Mouse (Mus musculus) MEL (cell line): ENCODE data around the gene Cdcp1. TPM values are rescaled to one million over a fixed set of nuclear protein-coding genes. Genes with fewer than 3 reads are reported as not detected.

Source experiments
- DNase-seq: peaks from one replicate; pipeline ENCODE4 v3.0.0; 2011; ENCODE audit warnings: low read depth, low spot score
- H3K27ac ChIP-seq: 2 replicates; pipeline ENCODE4 v1.5.1; 2012; ENCODE audit warnings: low read depth, mild to moderate bottlenecking, control low read depth, low read length, moderate library complexity; ENCODE audit not compliant: control insufficient read depth
- H3K27me3 ChIP-seq, 2 experiments: fragments of 150-350 bp in 1 of 2; sonication (generic) in 1 of 2; 2 replicates each; pipeline ENCODE4 v1.6.1; 2012; ENCODE audit warnings: low read length in 2 of 2, mild to moderate bottlenecking in 2 of 2, improper control_type of control experiment in 1 of 2, moderate library complexity in 1 of 2; ENCODE audit not compliant: insufficient read depth in 2 of 2, control insufficient read depth in 1 of 2
- H3K36me3 ChIP-seq, 2 experiments: 2 replicates each; pipeline ENCODE4 v1.6.1; 2012 to 2014; ENCODE audit warnings: low read length in 2 of 2, improper control_type of control experiment in 1 of 2, inconsistent platforms in 1 of 2, mild to moderate bottlenecking in 1 of 2; ENCODE audit not compliant: insufficient read depth in 2 of 2, control insufficient read depth in 1 of 2
- H3K4me1 ChIP-seq, 2 experiments: fragments of 150-350 bp in 1 of 2; sonication (generic) in 1 of 2; 2 replicates each; pipeline ENCODE4 v1.6.1; 2012; ENCODE audit warnings: low read length in 2 of 2, improper control_type of control experiment in 1 of 2, mild to moderate bottlenecking in 1 of 2; ENCODE audit not compliant: insufficient read depth in 2 of 2, control insufficient read depth in 1 of 2
- H3K4me3 ChIP-seq, 2 experiments: fragments of 150-350 bp in 1 of 2; sonication (generic) in 1 of 2; 2 replicates each; pipeline ENCODE4 v1.5.1; 2012; ENCODE audit warnings: low read depth in 2 of 2, low read length in 2 of 2, mild to moderate bottlenecking in 2 of 2, moderate library complexity in 2 of 2, control low read depth in 1 of 2, improper control_type of control experiment in 1 of 2; ENCODE audit not compliant: control insufficient read depth in 1 of 2, insufficient read depth in 1 of 2
- H3K79me2 ChIP-seq: 2 replicates; pipeline ENCODE4 v1.6.1; 2012; ENCODE audit warnings: mild to moderate bottlenecking, low read length, moderate library complexity; ENCODE audit not compliant: control insufficient read depth, poor library complexity, insufficient read depth
- H3K9ac ChIP-seq: 2 replicates; pipeline ENCODE4 v1.6.1; 2012; ENCODE audit warnings: low read depth, mild to moderate bottlenecking, control low read depth, low read length, moderate library complexity; ENCODE audit not compliant: control insufficient read depth, poor library complexity, severe bottlenecking
- H3K9me3 ChIP-seq: fragments of 150-350 bp; sonication (generic); replicated peaks from 2 replicates; pipeline ENCODE4 v1.6.1; 2012; ENCODE audit warnings: mild to moderate bottlenecking, low read length, improper control_type of control experiment, moderate library complexity; ENCODE audit not compliant: insufficient read depth
- BHLHE40 ChIP-seq: IDR thresholded peaks from 2 replicates; pipeline ENCODE4 v1.6.1; 2012; ENCODE audit warnings: low read depth, mild to moderate bottlenecking, inconsistent platforms, low read length, improper control_type of control experiment, borderline replicate concordance
- CHD1 ChIP-seq: IDR thresholded peaks from 2 replicates; pipeline ENCODE4 v1.6.1; 2012; ENCODE audit warnings: low read depth, mild to moderate bottlenecking, inconsistent platforms, low read length, improper control_type of control experiment
- CHD2 ChIP-seq: IDR thresholded peaks from 2 replicates; pipeline ENCODE4 v1.6.1; 2011; ENCODE audit warnings: low read length, improper control_type of control experiment
- CTCF ChIP-seq, 3 experiments: IDR thresholded peaks in 2 of 3; conservative IDR thresholded peaks in 1 of 3; 2 replicates each; pipeline ENCODE4 v1.5.1; 2011 to 2012; ENCODE audit warnings: low read length in 3 of 3, low read depth in 2 of 3, mild to moderate bottlenecking in 2 of 3, improper control_type of control experiment in 1 of 3, inconsistent platforms in 1 of 3, mixed read lengths in 1 of 3, moderate library complexity in 1 of 3; ENCODE audit not compliant: control insufficient read depth in 1 of 3, insufficient read depth in 1 of 3, poor library complexity in 1 of 3, severe bottlenecking in 1 of 3
- ELF1 ChIP-seq: IDR thresholded peaks from 2 replicates; pipeline ENCODE4 v1.6.1; 2014; ENCODE audit warnings: low read depth, mild to moderate bottlenecking, inconsistent platforms, low read length, improper control_type of control experiment, moderate library complexity
- JUND ChIP-seq: IDR thresholded peaks from 2 replicates; pipeline ENCODE4 v1.6.1; 2011; ENCODE audit warnings: low read depth, mild to moderate bottlenecking, improper control_type of control experiment, low read length
- MAZ ChIP-seq: IDR thresholded peaks from 2 replicates; pipeline ENCODE4 v1.6.1; 2012; ENCODE audit warnings: low read depth, mild to moderate bottlenecking, inconsistent platforms, low read length, improper control_type of control experiment
- MEF2A ChIP-seq: IDR thresholded peaks from 2 replicates; pipeline ENCODE4 v1.6.1; 2014; ENCODE audit warnings: low read depth, mild to moderate bottlenecking, inconsistent platforms, low read length, improper control_type of control experiment; ENCODE audit not compliant: poor library complexity, insufficient replicate concordance, severe bottlenecking; ENCODE audit errors: extremely low read depth
- MXI1 ChIP-seq: IDR thresholded peaks from 2 replicates; pipeline ENCODE4 v1.6.1; 2011; ENCODE audit warnings: mild to moderate bottlenecking, low read depth, low read length, improper control_type of control experiment
- MYB ChIP-seq: IDR thresholded peaks from 2 replicates; pipeline ENCODE4 v1.6.1; 2011; ENCODE audit warnings: mild to moderate bottlenecking, low read depth, low read length, improper control_type of control experiment
- MYC ChIP-seq: IDR thresholded peaks from 2 replicates; pipeline ENCODE4 v1.6.1; 2011; ENCODE audit warnings: low read depth, mild to moderate bottlenecking, low read length, improper control_type of control experiment, moderate library complexity
- SIN3A ChIP-seq: IDR thresholded peaks from 2 replicates; pipeline ENCODE4 v1.6.1; 2012; ENCODE audit warnings: low read length, improper control_type of control experiment, inconsistent platforms
- SMC3 ChIP-seq: IDR thresholded peaks from 2 replicates; pipeline ENCODE4 v1.6.1; 2011; ENCODE audit warnings: low read depth, low read length, improper control_type of control experiment
- TAL1 ChIP-seq: IDR thresholded peaks from 2 replicates; pipeline ENCODE4 v1.6.1; 2012; ENCODE audit warnings: mild to moderate bottlenecking, inconsistent platforms, low read length, moderate library complexity, mixed read lengths
- TBP ChIP-seq: IDR thresholded peaks from 2 replicates; pipeline ENCODE4 v1.8.0; 2011; ENCODE audit warnings: low read depth, low read length, improper control_type of control experiment
- UBTF ChIP-seq: IDR thresholded peaks from 2 replicates; pipeline ENCODE4 v1.6.1; 2012; ENCODE audit warnings: low read depth, mild to moderate bottlenecking, inconsistent platforms, low read length, improper control_type of control experiment, moderate library complexity, borderline replicate concordance; ENCODE audit not compliant: insufficient read depth
- USF1 ChIP-seq: IDR thresholded peaks from 2 replicates; pipeline ENCODE4 v1.6.1; 2014; ENCODE audit warnings: low read depth, mild to moderate bottlenecking, inconsistent platforms, low read length, improper control_type of control experiment, moderate library complexity
- ZMIZ1 ChIP-seq: IDR thresholded peaks from 2 replicates; pipeline ENCODE4 v1.6.1; 2012; ENCODE audit warnings: low read depth, mild to moderate bottlenecking, inconsistent platforms, low read length, improper control_type of control experiment, moderate library complexity
- ZNF384 ChIP-seq: IDR thresholded peaks from 2 replicates; pipeline ENCODE4 v1.6.1; 2012; ENCODE audit warnings: low read depth, mild to moderate bottlenecking, inconsistent platforms, low read length, improper control_type of control experiment
- polyA plus RNA-seq, 2 experiments: library from polyadenylated mRNA; stranded (reverse) in 1 of 2; unstranded in 1 of 2; fragments of >175 nt in 1 of 2; fragments of >200 nt in 1 of 2; gene quantifications; 2 replicates each; pipeline versions ENCODE4 v1.2.1 to v1.2.4; 2012; ENCODE audit warnings: low replicate concordance in 2 of 2, low read depth in 1 of 2; ENCODE audit not compliant: insufficient read length in 2 of 2, insufficient read depth in 1 of 2, missing spikeins in 1 of 2
- total RNA-seq: library from RNA; depleted of rRNA; stranded (reverse); fragments of 300-350 nt; gene quantifications from 2 replicates; pipeline ENCODE4 v1.2.3, GENCODE M21; 2012

Gene Cdcp1
- total and polyA plus RNA-seq, 3 experiments, result not detected

DNA sequence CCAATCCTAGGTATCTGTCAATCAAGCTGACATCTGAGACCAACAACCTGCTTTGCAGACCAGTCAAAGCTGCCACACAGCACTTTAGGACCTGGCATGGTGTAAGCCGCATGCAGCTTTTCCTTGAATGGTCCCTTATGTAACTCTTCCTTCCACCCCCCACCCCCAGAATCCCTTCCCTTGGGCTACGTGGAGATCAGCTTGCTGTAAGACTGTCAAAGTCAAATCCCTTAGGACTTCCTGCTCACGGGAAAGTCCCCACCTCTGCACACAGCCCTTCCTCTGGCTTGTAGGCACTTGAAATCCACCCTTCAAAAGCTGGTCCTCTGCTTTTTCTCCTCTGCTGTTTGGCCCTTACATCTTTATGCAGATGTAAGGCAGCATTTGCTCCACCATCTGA lies 19.8 kb upstream of the Cdcp1 start:
- Histone ChIP-seq H3K27me3 (no peaks in the 10 kb centered on the region; a peak in 1 of 4 replicates), H3K9me3 (no peaks in the 10 kb centered on the region), H3K27ac (no peak overlapping the region), H3K9ac (no peak overlapping the region), H3K4me3 (no peak overlapping the region), H3K36me3 (no peaks in the 10 kb centered on the region; a peak in 1 of 4 replicates)
- TF ChIP-seq MYB, result no peak
- no peak for TF ChIP-seq SIN3A
- no peak for TF ChIP-seq MAZ
- no peak for TF ChIP-seq SMC3
- TF ChIP-seq ZNF384, result no peak
- no peak for TF ChIP-seq TBP
- no peak for TF ChIP-seq CHD1
- no peak for TF ChIP-seq MXI1
- TF ChIP-seq, all 39 proteins: peak for 0
- H3K4me1 ChIP-seq, result no peaks in the 10 kb centered on the region; a peak in 1 of 4 replicates
- DNase-seq, result no peak
- no peaks in the 10 kb centered on the region for H3K79me2 ChIP-seq

- no peak overlapping the region for H3K9ac ChIP-seq
- no peaks in the 10 kb centered on the region for H3K27me3 ChIP-seq
- H3K4me3 ChIP-seq, result no peak overlapping the region
- H3K4me1 ChIP-seq, result peaks cover 4 to 15% of the 10 kb centered on the region in 2 experiments
- no peaks in the 10 kb centered on the region for H3K9me3 ChIP-seq
- no peak for TF ChIP-seq ZMIZ1
- TF ChIP-seq, all 39 proteins: peak for 0
- Histone ChIP-seq H3K79me2 (no peaks in the 10 kb centered on the region), H3K36me3 (peaks cover 0 to 11% of the 10 kb centered on the region in 2 experiments; a peak in 2 of 4 replicates), H3K27ac (no peak overlapping the region)
- no peak for DNase-seq
Measured at GRCm38 (mm10) chr9:123229826-123230225, 14.0 kb upstream of the Cdcp1 start.

DNA sequence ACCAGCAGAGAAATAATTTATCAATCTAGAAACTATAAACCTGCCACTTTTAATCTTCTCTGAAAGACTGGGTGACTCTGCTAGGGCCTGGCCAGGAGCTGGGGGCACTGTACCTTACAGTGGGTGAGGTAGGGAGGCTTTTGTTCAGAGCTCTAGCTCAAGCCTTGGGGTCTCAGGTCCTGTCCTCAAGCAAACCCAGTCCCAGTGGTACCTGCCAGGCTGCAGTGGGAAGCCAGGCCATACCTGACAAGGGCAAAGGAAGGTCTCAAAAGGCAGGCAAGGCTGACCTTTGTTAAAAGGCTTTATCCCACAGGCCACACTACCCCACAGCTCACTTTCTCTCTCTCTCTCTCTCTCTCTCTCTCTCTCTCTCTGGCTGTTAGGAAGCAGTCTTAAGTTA lies 12.8 kb upstream of the Cdcp1 start:
- H3K27ac ChIP-seq, result no peak overlapping the region
- H3K27me3 ChIP-seq, result no peaks in the 10 kb centered on the region
- no peak overlapping the region for H3K4me3 ChIP-seq
- no peak for DNase-seq
- H3K9me3 ChIP-seq, result no peaks in the 10 kb centered on the region
- H3K4me1 ChIP-seq, result peaks cover 4 to 17% of the 10 kb centered on the region in 2 experiments
- H3K9ac ChIP-seq, result no peak overlapping the region
- no peaks in the 10 kb centered on the region for H3K79me2 ChIP-seq
- no peak for TF ChIP-seq MEF2A
- no peak for TF ChIP-seq CHD2
- no peak for TF ChIP-seq USF1
- TF ChIP-seq TAL1, result no peak
- TF ChIP-seq MYC, result no peak
- no peak for TF ChIP-seq UBTF
- TF ChIP-seq JUND, result no peak
- TF ChIP-seq ELF1, result no peak
- TF ChIP-seq ZNF384, result no peak
- no peak for TF ChIP-seq BHLHE40
- TF ChIP-seq MAZ, result no peak
- no peak for TF ChIP-seq CTCF (IDR thresholded peaks at IDR 0.05 in 2 of 3, conservative IDR thresholded peaks at IDR 0.05 in 1 of 3; ENCODE audit: control insufficient read depth in 1 of 3, insufficient read depth in 1 of 3, low read depth in 2 of 3, low read length in 3 of 3, poor library complexity in 1 of 3, severe bottlenecking in 1 of 3)
- H3K36me3 ChIP-seq, result peaks cover 0 to 11% of the 10 kb centered on the region in 2 experiments; a peak in 2 of 4 replicates
